Mouse (Mus musculus) layer of hippocampus, adult 11-12 months (tissue): ENCODE measurements at regions not wholly inside any gene's neighbourhood (a gene's known extent, or its start where the extent isn't known, plus 50 kb on each side); places are given as distances from the start of the nearest gene placed in this dataset.
"Not testable (repeated sequence)": the region's sequence is repeated elsewhere in the genome, so short reads cannot be mapped to it uniquely, and the experiment has no call there.

Source experiments
- DNase-seq: peaks from one replicate; pipeline ENCODE4 v3.0.0; 2022; ENCODE audit warnings: low spot score

- DNase-seq = no peak
These were observed 428.4 kb downstream of the Bmper start for GRCm38 (mm10) chr9:23651300-23651699.

- no peak for DNase-seq
These were observed 430.2 kb downstream of the Bmper start for GRCm38 (mm10) chr9:23653086-23653485.

- no peak for DNase-seq
These were observed 431.9 kb downstream of the Bmper start for GRCm38 (mm10) chr9:23654777-23655176.

- DNase-seq = no peak
These were observed 431.8 kb upstream of the Npsr1 start for GRCm38 (mm10) chr9:23665960-23666359.

- DNase-seq = no peak
These were observed 428.6 kb upstream of the Npsr1 start for GRCm38 (mm10) chr9:23669230-23669629.

GRCm38 (mm10) chr9:23670642-23671041, 427.2 kb upstream of the Npsr1 start:
- DNase-seq = peak; percentile 29

GRCm38 (mm10) chr9:23673347-23673860, 424.4 kb upstream of the Npsr1 start:
- no peak for DNase-seq

- DNase-seq = no peak
These were observed 423.0 kb upstream of the Npsr1 start for GRCm38 (mm10) chr9:23674833-23675232.

GRCm38 (mm10) chr9:23689456-23689855, 408.3 kb upstream of the Npsr1 start:
- DNase-seq = no peak

GRCm38 (mm10) chr9:23692768-23693441, 404.9 kb upstream of the Npsr1 start:
- DNase-seq = no peak

- DNase-seq = no peak
These were observed 404.4 kb upstream of the Npsr1 start for GRCm38 (mm10) chr9:23693442-23693829.

GRCm38 (mm10) chr9:23694481-23694880, 403.3 kb upstream of the Npsr1 start:
- DNase-seq = no peak

GRCm38 (mm10) chr9:23700567-23700966, 397.2 kb upstream of the Npsr1 start:
- DNase-seq = no peak

- not testable (repeated sequence) for DNase-seq
These were observed 380.2 kb upstream of the Npsr1 start for GRCm38 (mm10) chr9:23717584-23717983.

GRCm38 (mm10) chr9:23728816-23729215, 369.0 kb upstream of the Npsr1 start:
- peak; percentile 4 for DNase-seq

GRCm38 (mm10) chr9:23752478-23752877, 345.3 kb upstream of the Npsr1 start:
- DNase-seq = no peak

- DNase-seq = peak; percentile 3
These were observed 311.1 kb upstream of the Npsr1 start for GRCm38 (mm10) chr9:23786660-23787059.
